Mouse (Mus musculus): ENCODE data around the gene 1700025B11Rik.
"Not testable (repeated sequence)": the region's sequence is repeated elsewhere in the genome, so short reads cannot be mapped to it uniquely, and the experiment has no call there.

1700025B11Rik gene

DNA sequence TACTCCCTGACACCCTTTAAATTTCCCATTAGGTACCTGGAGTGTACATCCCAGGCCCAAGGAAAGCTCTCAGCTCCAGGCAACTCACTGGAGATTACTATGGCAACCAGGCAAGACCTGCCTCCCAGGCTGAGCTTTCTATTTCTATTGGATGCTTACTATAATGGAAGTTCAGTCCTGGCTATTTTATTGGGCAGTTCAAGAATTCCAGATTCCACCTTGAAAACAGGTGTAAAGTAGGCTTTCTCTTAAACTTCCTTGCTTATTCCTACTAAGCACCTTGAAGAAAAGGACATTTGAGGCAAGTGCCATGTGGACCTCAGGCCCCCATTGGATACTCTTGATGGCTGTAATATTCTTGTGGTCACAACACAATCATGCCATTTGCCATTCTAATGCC, at the start of gene 1700025B11Rik:
1700025B11Rik (minus strand) TSS at position 101 of the 400 bp plus-strand sequence.
- DNase-seq (ENCODE audit: low read depth), result no peak

DNA sequence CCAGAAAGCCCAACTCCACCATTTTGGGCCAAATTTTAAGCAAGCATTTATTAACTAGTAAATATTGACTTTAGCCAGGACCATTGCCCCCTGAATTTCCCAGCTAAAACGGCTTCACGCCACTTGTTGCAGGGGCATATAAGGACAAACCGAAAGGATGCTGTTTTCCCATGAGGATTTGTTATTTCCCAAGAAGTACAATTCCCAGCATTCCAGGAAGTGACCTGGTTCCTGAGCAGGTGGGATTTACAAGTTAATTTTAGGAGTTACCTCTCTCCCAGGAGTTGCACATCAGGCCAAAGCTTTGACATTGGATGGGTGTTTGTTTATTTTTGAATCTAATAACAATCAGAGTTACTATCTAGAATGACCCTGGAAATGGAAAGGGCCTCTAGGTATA, 44.4 kb upstream of the 1700025B11Rik start:
- no peak for DNase-seq (ENCODE audit: low read depth)

DNA sequence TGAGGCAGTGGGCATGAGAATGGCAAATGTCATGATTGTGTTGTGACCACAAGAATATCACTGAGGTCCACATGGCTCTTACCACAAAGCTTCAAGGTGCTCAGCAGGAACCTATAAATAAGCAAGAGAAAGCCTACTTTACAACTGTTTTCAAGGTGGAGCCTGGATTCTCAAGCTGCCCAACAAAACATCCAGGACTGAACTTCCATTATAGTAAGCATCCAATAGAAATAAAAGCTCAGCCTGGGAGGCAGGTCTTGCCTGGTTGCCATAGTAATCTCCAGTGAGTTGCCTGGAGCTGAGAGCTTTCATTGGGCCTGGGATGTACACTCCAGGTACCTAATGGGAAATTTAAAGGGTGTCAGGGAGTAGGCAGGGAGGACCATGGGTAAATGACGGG, 37.3 kb upstream of the 1700025B11Rik start, which contains the start of gene Gm36245:
Gm36245 (plus strand) TSS at position 301 of the 400 bp plus-strand sequence.
- DNase-seq (ENCODE audit: low read depth), result no peak

DNA sequence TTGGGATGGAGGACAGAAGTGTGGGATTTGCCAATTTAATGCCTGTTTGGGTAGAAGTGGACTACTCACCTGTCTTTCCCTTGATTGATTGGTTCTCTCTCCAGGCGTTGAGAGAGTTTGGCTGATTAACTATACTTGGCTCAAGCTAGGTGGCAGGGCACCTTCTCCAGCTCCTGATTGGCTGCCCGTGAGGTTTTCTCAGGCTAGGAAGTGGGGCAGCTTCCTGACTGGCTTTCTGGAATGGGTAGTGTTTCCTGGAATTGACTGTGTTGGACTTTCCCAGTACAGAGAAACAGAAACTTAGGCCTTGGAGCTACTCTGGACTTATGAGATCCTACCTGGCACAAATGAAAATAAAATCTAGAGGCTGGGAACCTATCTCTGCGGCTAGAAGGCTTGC, 36.7 kb upstream of the 1700025B11Rik start:
- DNase-seq (ENCODE audit: low read depth), result no peak

GRCm38 (mm10) chr15:77595961-77596360, 34.3 kb upstream of the 1700025B11Rik start, which contains the start of gene Apol10b:
Gene Apol10b, minus strand, starts transcription at chr15:77596125.
- no peak for DNase-seq (ENCODE audit: low read depth)

- DNase-seq (ENCODE audit: low read depth), result no peak
These were observed 31.9 kb upstream of the 1700025B11Rik start for GRCm38 (mm10) chr15:77593557-77593956.

DNA sequence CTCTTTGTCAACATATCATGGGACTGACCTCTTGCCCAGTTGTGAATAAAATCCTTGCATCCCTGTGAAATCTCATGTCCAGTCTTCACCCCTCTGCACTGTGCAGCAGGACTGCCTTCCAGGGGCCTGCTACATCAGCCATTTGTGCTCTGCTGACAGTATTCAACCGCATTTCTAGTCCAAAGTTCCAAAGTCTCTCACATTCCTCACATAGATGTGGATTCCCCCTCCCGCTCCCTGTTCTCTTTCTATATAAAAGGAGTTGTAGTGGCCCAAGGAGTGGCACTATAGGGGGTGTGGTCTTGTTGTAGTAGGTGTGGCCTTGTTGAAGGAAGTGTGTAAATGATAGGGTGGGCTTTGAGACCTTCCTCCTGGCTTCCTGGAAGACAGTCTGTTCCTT, 29.2 kb upstream of the 1700025B11Rik start:
- no peak for DNase-seq (ENCODE audit: low read depth)

DNA sequence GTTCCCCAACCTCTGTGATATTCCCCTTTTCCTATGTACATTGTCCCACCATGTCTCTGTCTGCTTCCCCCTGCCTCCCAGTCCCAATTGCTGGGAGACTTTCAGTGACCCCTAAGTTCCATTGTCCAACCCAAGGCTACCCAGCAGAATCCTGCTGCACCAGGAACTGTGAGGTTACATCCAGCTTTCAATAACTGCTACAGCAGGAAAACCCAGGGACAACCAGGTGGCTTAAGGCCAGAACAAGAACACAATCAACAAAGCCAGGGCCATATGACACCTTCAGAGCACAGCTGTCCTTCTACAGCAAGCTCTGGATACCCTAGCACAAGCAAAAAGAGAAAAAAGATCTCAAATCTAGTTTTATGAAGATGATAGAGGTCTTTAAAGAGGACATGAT, 27.3 kb upstream of the 1700025B11Rik start:
- no peak for DNase-seq (ENCODE audit: low read depth)

DNA sequence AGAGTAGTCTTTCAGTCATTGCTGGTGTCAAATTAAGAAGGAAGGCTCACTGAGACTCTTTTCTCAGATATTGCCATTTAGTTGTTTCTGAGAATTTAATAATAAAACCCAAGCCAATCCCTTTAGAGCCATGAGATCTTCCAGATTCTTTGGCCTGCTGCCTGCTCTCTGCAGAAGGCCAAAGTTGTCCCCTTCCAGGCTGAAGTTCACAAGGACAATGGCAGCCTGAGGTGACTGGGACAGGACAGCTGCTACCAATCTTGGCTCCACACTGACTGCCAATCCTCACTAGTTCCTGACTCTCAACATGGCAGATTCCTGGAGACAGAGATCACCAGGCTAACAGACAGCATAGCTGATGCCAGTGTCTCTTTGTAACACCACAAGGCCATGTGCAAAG, 25.3 kb upstream of the 1700025B11Rik start:
- DNase-seq (ENCODE audit: low read depth), result no peak

- no peak for DNase-seq (ENCODE audit: low read depth)
These were observed 20.0 kb upstream of the 1700025B11Rik start for GRCm38 (mm10) chr15:77581681-77582080.

DNA sequence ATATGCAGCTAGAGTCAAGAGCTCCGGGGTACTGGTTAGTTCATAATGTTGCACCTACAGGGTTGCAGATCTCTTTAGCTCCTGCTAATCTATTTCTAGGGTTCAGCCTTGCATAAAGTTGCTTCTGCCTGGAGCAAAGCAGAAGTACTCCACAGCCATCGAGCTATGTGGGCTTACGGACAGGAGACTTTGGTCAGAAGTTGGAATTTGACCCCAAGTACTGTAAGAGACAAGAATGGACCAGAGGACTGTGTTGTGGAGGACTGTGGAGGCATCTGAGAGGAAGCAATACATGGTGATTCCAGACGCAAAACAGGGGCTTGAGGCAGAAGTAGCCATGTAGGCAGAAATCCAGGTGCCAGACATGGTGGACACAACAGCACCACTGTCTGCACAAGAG, 17.6 kb upstream of the 1700025B11Rik start:
- no peak for DNase-seq (ENCODE audit: low read depth)

- DNase-seq (ENCODE audit: low read depth), result peak; percentile 27
These were observed 17.1 kb upstream of the 1700025B11Rik start for GRCm38 (mm10) chr15:77578801-77579200.

- DNase-seq (ENCODE audit: low read depth), result no peak
These were observed 1.5 kb upstream of the 1700025B11Rik start for GRCm38 (mm10) chr15:77563219-77563618.

- not testable (repeated sequence) for DNase-seq (ENCODE audit: low read depth)
These were observed 22.5 kb downstream of the 1700025B11Rik start for GRCm38 (mm10) chr15:77539221-77539620.

- DNase-seq (ENCODE audit: low read depth), result no peak
These were observed 28.5 kb downstream of the 1700025B11Rik start, which contains the start of gene Apol7c for GRCm38 (mm10) chr15:77533216-77533615. Gene Apol7c, minus strand, starts transcription at chr15:77533316.

GRCm38 (mm10) chr15:77523186-77523843, 38.4 kb downstream of the 1700025B11Rik start:
- peak; percentile 9 for DNase-seq (ENCODE audit: low read depth)

DNA sequence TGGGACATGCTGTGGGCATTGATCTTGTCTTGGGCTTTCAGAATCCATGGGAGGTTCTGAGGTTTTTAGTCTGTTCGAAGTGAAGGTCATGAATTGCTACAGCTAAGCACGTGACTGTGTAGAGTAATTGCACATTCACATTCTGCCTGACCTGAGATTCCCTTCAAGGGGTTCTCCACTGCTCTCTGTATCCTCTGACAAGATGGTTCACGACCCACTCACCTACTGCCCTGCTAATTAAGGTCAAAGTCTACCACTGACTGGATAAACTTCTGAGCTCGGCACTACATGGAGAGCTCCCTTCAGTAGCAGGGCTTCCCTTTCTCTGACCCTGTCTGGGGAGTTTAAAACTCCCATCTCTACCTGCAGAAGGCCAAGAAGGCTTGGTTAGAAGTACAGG, 41.1 kb downstream of the 1700025B11Rik start:
- DNase-seq (ENCODE audit: low read depth), result not testable (repeated sequence)

Data from fibroblast of lung, adult 2 months (primary cell).